In the genomic region with DNA sequence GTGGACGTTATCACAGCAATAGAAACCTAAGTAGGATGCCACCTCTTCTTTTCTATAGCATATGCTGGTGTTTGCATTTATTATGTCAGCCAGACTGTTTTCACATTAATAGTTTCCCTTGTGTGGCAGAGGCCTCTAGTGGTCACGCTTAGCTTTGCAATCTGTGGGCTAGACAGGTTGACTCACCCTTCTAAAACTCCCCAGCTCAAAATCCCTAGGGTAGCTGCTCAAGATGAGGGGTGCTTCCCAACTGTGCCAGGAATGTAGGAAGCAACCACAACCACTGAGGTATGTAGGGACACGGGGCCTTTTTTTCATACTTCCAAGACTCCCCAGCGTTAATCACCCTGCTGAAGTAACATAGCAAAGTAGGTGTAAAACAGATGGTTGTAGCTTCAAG, we compare ENCODE assay signal across 9 mouse cellular contexts.
A peak's percentile ranks its signal among the peaks of the same experiment; 100 is the strongest.
DNase-seq lines count a peak whose midpoint lies in the region; ATAC-seq lines count a peak whose summit lies in the region.
"Had no signal": no experiment of that assay in that cellular context is flagged by ENCODE, and none has a peak within 500 bp of the region (broad histone marks: within the 10 kb centered on the region; RNA-seq: fewer than 3 reads in every experiment).

No protein-coding gene starts in this region.

- H3K4me2 ChIP-seq in kidney, embryonic 14.5 days (replicated peaks; ENCODE audit: low read depth, low read length), result no peak overlapping the region
- H3K4me2 ChIP-seq: embryonic facial prominence, embryonic 15.5 days had no signal

- H3K4me1 ChIP-seq in kidney, embryonic 14.5 days (ENCODE audit: control insufficient read depth, insufficient read depth, low read length), result no peaks in the 10 kb centered on the region
- H3K4me1 ChIP-seq: embryonic facial prominence, embryonic 15.5 days had no signal

- no peaks in the 10 kb centered on the region for H3K27me3 ChIP-seq in kidney, embryonic 14.5 days (ENCODE audit: control insufficient read depth, insufficient read depth, low read length)
- H3K27me3 ChIP-seq: embryonic facial prominence, embryonic 15.5 days had no signal

- 0 out of 2 replicates have a peak, but pooled peaks cover 5% of the 10 kb centered on the region for H3K36me3 ChIP-seq in kidney, embryonic 14.5 days (ENCODE audit: control insufficient read depth, insufficient read depth, low read length)
- H3K36me3 ChIP-seq: embryonic facial prominence, embryonic 15.5 days had no signal

- no peaks in the 10 kb centered on the region for H3K9me3 ChIP-seq in kidney, embryonic 14.5 days (ENCODE audit: control insufficient read depth, low read length)
- H3K9me3 ChIP-seq: embryonic facial prominence, embryonic 15.5 days had no signal

- WGBS in kidney, embryonic 14.5 days, result 37% methylated on average over 4 of the region's 4 CpGs

- H3K27ac ChIP-seq in kidney, embryonic 14.5 days (ENCODE audit: low read depth, low read length), result no peak overlapping the region
- H3K27ac ChIP-seq: embryonic facial prominence, embryonic 15.5 days had no signal

- no peak for ATAC-seq in kidney, embryonic 14.5 days (ENCODE audit: low FRiP score, low TSS enrichment)
- peak; percentile 38; the same call in 1 of the 2 replicates for ATAC-seq in megakaryocyte, adult 5-6 weeks (ENCODE audit: poor library complexity, severe bottlenecking)

- no peak overlapping the region for H3K4me3 ChIP-seq in kidney, embryonic 14.5 days (ENCODE audit: low read length)
- H3K4me3 ChIP-seq: embryonic facial prominence, embryonic 15.5 days had no signal

- peak; percentile 60 for DNase-seq in kidney, adult 18-20 months
- peak; percentile 74 for DNase-seq in Muller cell, postnatal 12 days (ENCODE audit: inconsistent ontology term)
- DNase-seq in cerebellum, postnatal 10 days, result peak; percentile 76 to 79
- DNase-seq in frontal cortex, postnatal 14 days (ENCODE audit: low spot score in 2 of 2), result peak; percentile 19 to 30
- peak; percentile 12 to 44 for DNase-seq in layer of hippocampus, adult 8-10 months (ENCODE audit: low spot score in 2 of 2)
- DNase-seq in thymus, postnatal 25 days, result peak; percentile 40

- no peak overlapping the region for H3K9ac ChIP-seq in kidney, embryonic 14.5 days (ENCODE audit: low read depth, low read length)
- H3K9ac ChIP-seq: embryonic facial prominence, embryonic 15.5 days had no signal

Comparison
In these comparisons a context has a peak if more than half of its experiments do, and no peak if none do; other contexts are left out.
1. DNase-seq: peak in every context shown above with its lines; median percentile 78 in cerebellum, postnatal 10 days; 74 in Muller cell, postnatal 12 days; 60 in kidney, adult 18-20 months; 40 in thymus, postnatal 25 days; 28 in layer of hippocampus, adult 8-10 months; 24 in frontal cortex, postnatal 14 days.